Mouse (Mus musculus): ENCODE measurements at regions not wholly inside any gene's neighbourhood (a gene's known extent, or its start where the extent isn't known, plus 50 kb on each side); places are given as distances from the start of the nearest gene placed in this dataset.
"Not testable (repeated sequence)": the region's sequence is repeated elsewhere in the genome, so short reads cannot be mapped to it uniquely, and the experiment has no call there.

- DNase-seq (ENCODE audit: low spot score): no peak
Measured at GRCm38 (mm10) chr13:69129056-69129620, 129.8 kb upstream of the Adcy2 start.

DNA sequence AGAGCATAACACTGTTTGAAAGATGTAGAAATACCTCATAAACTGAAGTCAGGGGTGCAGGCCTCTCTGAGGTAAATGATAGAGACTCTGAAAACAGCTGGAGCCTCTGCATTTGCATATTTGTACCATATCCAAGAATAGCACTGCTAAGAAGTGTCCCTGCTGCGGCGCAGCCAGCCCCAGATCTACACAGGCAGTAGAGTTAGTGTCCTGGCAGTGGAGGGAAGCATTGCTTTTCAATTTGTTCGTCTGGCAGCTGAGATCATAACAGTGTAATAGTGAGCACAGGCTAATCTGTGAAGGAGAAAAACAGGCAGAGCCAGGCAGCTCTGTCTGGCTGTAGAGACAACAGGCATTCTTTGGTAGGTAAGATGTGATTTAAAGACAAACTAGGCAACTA is 128.2 kb upstream of the Adcy2 start:
- no peak for DNase-seq (ENCODE audit: low spot score)

- DNase-seq (ENCODE audit: low spot score): not testable (repeated sequence)
Measured at GRCm38 (mm10) chr13:69118743-69119142, 119.4 kb upstream of the Adcy2 start.

- DNase-seq (ENCODE audit: low spot score): peak; percentile 11
Measured at GRCm38 (mm10) chr13:69109168-69109567, 109.8 kb upstream of the Adcy2 start.

GRCm38 (mm10) chr13:69086613-69087012 is 87.3 kb upstream of the Adcy2 start:
- peak; percentile 27 for DNase-seq (ENCODE audit: low spot score)

DNA sequence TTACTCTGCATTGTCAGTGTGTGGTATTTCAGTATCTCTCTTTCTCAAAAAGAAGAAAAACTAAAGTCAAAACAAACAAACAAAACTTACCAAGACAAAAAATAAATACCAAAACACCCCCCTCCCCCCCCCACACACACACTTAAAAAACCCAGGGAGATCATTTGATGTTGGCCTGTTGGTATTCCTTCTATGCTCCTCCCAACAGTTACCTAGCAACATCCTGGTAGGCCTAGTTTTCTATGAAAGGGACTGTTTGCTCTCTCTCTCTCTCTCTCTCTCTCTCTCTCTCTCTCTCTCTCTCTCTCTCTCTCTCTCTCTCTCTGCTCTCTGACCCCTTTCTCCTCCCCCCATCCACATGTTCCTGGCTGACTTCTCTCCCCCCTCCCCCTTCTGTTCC is 71.0 kb upstream of the Adcy2 start:
- DNase-seq (ENCODE audit: low spot score): no peak

DNA sequence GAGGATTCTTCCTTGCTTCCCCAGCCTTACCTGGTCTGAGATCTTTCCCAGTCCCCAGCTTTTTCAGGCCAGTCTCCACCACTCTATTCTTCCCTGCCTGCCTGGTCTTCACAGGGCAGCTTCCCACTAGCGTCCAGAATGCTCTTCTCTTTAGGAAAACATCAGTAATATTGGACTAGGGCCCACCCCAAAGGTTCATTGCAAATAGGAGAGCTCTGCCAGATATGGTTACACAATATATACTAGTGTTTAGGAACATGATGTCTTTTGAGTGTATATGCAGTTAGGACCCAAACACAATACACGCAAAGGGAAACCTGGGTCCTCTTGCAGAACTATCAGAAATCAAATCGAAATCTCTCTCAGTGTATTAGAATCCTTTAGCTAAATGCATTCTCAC is 70.5 kb upstream of the Adcy2 start:
- no peak for DNase-seq (ENCODE audit: low spot score)

DNA sequence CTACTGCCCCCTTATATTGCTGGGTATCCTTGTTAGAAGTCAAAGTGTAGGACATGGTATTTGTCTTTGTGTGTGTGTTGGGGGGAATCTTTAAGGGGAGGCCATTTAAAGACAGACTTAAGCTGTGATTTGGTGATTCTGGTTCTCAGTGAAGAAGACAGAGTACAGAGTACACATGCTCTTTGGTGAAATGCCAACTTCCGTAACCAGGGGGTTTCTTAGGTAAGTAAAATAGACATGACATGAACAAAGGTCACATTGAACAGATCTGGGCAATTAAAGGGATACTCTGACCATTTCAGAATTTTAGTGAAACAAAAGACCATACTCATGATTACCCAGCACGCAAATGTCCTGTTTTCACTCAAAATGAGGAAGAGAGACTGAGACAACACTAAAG is 67.3 kb upstream of the Adcy2 start:
- no peak for DNase-seq (ENCODE audit: low spot score)

- DNase-seq (ENCODE audit: low spot score): no peak
Measured at GRCm38 (mm10) chr13:69065285-69065684, 65.9 kb upstream of the Adcy2 start.

DNA sequence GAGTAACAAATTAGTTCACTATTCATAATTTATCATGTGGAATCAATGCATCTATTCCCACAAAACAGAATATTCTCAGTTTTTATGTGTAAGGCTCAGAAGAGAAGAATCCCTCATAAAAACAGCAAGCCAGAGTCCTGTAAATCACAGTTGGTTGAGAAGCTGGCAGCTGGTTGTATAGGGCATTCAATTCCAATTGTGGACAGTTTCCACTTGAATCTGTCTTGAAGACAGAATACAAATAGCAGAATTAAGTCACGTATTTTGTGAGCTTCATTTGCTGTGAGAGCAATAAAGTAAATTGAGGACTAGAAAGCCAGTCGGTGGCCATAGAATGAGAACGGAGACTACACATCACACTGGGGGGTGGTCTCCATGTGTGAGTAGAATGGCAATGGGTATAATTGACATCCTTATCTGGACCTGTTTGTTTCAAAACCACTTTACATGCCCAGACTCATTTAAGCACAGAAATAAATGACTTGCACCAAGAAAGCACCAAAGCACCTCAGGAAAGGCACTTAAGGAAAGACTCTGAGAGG is 63.4 kb upstream of the Adcy2 start:
- no peak for DNase-seq (ENCODE audit: low spot score)

GRCm38 (mm10) chr13:69061436-69061835 is 62.1 kb upstream of the Adcy2 start:
- DNase-seq (ENCODE audit: low spot score): no peak
